Mouse (Mus musculus): ENCODE data around the gene Pou2f2.

- no peak for TF ChIP-seq POLR2A (IDR thresholded peaks at IDR 0.05; ENCODE audit: low read depth, low read length)
- no peak for TF ChIP-seq CTCF (IDR thresholded peaks at IDR 0.05; ENCODE audit: borderline replicate concordance, insufficient read depth, low read length)
These were observed 72.6 kb downstream of the Pou2f2 start for GRCm38 (mm10) chr7:25106790-25107502.
